Mouse (Mus musculus) leukemia stem cell, adult 10-12 weeks (primary cell): ENCODE measurements around the gene Tomm70a. TPM values are rescaled to one million over a fixed set of nuclear protein-coding genes. Genes with fewer than 3 reads are reported as not detected.

Experiments
- polyA plus RNA-seq: library from polyadenylated mRNA; stranded (reverse); fragments of >175 nt; gene quantifications from 2 replicates; pipeline ENCODE4 v1.2.3, GENCODE M21; 2012; ENCODE audit warnings: low replicate concordance

Tomm70a gene
- 36.7 and 45.3 TPM in 2 replicates for polyA plus RNA-seq

DNA sequence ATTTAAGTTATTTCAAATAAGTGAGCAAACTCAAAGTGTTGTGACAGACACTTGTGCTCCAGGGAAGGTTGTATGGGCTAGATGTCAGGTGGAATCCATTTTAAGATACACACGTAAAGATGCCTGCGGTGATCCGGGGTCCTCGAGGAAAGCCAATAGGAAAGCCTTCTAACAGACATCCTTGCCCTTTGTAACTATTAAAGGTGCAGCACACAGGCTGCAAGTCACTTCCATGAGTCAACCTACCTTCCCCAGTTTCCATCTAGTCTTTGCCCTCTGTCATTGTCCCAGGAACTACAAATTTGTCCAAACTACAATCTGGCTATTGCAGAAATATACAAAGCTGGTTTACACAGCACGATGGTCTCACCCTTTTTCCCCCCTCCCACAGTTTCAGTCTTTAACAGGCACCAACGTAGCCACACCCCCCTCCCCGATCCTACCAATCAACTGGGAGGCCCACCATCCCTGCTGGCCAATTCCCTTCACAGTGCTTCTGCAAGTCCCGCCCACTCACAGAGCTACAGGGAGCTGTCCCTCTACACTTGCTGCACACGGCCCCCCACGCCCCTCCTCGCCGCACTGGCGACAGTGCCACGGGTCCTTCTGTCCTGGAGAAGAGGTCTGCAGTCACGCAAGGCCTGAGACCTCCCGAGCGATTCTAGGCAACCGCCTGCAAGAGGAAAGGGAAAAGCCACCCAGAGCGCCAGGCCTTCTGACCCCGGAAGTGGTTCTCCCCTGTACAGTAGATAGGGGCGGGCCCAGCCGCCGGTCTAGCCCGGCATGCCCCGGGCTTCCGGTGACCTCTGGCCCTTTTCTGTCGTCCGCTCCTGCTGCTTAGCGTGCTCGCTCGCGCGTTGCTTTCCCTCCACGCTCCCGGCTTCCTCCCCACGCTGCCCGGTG is at the start of gene Tomm70a:
TSS of gene Tomm70a (plus strand) at position 791 of the 903 bp plus-strand sequence.

DNA sequence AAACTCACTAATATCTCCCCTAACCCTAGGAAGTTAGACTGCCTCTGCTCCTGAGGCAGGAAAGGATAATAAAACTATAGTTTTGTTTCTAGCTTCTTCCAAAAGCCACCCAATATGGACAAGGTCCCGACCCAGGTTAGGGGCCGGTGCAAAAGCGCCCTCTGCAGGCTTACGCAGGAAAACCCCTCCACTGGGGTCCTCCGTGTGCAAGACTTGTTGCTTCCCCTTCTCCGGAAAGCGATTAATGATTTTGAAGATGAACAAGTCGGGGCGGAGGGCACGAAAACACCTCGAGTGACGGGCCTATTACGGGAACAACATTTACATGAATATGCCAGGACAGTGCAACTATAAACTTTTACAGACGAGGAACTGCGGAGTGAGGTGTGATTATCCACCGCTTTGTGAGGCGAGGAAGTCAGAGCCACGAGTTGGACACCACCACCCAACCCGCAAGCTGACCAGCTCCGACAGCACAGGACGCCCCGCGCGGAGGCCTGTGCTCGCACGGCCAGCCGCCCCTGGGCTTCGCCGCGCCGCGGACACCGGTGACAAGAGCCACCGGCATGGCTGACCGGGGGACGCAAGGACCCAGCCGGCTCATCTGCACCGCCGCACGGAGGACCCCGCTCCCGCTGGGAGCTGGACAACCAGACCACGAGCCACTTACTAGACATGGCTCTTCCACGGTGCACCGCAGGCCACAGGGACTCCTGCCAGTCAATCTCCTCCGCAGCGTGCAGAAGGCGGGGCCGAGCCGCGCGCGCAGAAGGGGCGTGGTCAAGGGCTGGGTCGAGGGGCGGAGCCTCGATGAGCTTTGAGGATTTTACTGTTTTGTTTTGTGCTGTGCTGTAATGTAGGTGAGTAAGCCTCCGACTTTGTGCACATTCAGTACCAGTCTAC is 45.4 kb downstream of the Tomm70a start, which contains the start of gene Nit2:
TSS of gene Nit2 (minus strand) at position 731 of the 903 bp plus-strand sequence.

Other genes with a start within 250 kb of the Tomm70a start
- not detected in 2 replicates for gene Tmem45a, start 235.5 kb upstream of the Tomm70a start, polyA plus RNA-seq
- gene Lnp1, start 193.6 kb upstream of the Tomm70a start, polyA plus RNA-seq = not detected in 2 replicates
- 0.06 TPM in 1 of 2 replicates, not detected in the other for gene Tmem45a2, start 50.3 kb upstream of the Tomm70a start, polyA plus RNA-seq
- 0.57 and 7.0 TPM in 2 replicates for gene Nit2, start 45.6 kb downstream of the Tomm70a start, polyA plus RNA-seq
- 0.18 and 0.73 TPM in 2 replicates for gene Tbc1d23, start 109.8 kb downstream of the Tomm70a start, polyA plus RNA-seq
- gene Tmem30c, start 171.2 kb downstream of the Tomm70a start, polyA plus RNA-seq = not detected in 2 replicates
- 1.8 and 2.4 TPM in 2 replicates for gene Filip1l, start 231.4 kb downstream of the Tomm70a start, polyA plus RNA-seq